Mouse (Mus musculus): ENCODE results near the gene Ncoa3. TPM values are rescaled to one million over a fixed set of nuclear protein-coding genes. Genes with fewer than 3 reads are reported as not detected.

The Ncoa3 gene
- polyA plus RNA-seq, 1 experiment from 2014 or later = 20.4 TPM

DNA sequence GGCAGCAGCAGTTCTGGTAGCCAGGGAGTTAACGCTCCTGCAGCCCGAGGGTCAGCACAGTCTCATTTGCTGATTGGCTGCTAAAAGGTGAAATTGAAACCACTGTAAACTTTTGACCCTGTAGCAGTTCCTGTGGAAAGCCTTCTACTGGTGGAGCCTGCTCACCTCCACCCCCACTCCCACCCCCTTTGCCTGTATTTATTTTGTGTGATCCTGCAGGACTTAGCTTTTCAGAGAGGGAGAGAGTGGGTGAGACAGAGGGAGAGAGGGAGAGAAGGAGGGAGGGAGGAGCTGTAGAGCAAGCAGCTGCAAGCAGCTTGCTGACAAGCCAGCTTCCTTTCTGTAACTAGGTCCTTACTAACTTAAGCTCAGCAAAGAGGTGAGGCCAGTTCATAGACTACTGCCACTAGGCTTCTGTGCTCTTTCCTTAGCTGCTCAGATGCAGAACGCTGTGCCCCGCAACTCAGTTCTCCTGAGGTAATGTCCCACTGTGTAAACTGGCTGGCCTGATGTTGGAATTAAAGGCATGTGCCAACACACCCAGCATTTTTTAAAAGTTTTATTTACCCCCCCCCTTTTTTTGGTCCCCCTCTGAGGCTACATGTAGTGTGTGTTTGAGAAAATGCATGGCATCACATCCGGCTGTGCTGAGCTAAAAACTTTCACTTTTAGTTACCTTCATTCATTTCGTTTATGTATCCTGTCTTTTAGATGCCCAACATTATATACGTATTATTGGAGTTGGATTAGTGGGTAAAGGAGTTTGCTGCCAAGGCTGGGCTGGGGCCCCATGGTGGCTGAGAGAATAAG is 38.9 kb downstream of the Ncoa3 start:
- peak; percentile 69 for DNase-seq (ENCODE audit: low spot score)

DNA sequence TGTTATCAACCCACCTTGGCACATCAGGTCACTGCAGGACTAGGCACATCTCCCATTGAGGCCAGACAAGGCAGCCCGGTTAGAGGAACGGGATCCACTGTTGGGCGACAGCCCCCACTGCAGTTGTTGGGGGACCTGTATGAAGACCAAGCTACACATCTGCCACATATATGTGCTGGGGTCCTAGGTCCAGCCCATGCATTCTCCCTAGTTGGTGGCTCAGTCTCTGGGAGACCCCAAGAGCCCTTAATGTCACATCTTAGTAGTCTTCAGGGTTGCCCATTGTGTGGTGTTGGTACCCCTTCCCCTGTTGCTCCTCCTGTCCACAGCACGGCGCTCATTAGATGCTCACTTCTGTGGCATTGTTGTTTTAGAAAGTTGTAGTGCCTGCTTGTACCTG is 40.2 kb downstream of the Ncoa3 start:
- DNase-seq (ENCODE audit: low spot score) = no peak

DNA sequence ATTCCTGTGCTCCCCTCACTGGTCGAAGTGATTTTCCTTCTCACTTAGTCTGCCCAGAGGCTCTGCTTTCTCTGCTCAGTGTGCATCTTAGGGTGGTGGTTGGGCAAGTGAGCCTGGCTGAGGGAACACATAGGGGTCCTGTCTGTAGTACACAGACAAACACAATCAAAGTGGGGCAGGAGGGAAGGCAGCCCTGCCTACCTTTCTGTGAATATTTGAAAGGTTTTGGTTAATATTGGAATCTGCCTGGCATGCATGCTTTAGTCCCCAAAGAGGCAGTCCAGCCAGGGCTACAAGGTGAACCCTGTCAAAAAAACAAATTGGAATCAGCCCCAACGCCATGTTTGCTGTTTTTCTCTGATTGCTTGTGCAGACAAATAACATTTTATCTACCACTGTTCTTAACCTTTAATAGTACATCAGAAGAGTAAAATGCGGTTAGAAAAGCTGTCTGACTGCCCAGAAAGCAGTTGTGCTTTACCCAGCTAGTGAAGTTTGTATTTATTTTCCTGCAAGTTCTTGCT is 42.6 kb downstream of the Ncoa3 start:
- DNase-seq (ENCODE audit: low spot score) = no peak

DNA sequence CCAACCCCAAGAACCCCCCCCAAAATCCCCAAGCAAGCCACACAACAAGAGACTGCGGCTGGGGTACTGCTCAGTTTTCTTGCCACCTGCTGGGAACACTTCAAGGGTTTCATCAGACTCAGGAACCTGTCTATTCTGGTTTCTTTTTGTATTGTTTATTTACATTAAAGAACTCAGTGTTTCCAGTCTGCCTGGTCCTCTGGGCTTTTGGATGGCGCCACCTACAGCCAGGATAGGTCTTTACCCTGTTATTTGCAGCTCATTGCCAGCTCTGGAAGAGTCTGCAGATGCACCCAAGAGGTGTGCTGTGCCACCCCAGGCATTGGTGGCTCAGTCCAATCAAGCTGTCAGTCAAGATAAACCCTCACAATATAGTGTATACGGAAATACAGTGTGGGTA is 43.3 kb downstream of the Ncoa3 start:
- DNase-seq (ENCODE audit: low spot score) = peak; percentile 87

DNA sequence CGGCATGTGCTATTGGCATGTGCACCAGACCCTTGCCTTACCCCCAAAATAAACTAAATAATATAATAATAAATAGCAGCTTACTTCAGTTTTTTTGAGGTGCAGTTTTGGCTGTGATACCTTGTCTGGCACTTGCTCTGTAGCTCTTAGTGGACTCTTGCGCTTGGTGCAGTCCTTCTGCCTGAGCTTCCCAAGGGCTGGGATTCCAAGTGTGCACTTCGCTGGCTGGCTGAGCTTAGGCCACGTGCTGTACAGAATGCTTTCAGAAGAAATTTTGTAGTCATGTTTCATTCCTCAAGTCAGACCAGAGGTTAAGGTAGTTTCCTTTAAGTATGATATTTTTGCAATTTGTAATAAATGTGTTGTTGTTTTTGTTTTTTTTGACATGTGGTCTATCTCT is 47.2 kb downstream of the Ncoa3 start:
- no peak for DNase-seq (ENCODE audit: low spot score)

DNA sequence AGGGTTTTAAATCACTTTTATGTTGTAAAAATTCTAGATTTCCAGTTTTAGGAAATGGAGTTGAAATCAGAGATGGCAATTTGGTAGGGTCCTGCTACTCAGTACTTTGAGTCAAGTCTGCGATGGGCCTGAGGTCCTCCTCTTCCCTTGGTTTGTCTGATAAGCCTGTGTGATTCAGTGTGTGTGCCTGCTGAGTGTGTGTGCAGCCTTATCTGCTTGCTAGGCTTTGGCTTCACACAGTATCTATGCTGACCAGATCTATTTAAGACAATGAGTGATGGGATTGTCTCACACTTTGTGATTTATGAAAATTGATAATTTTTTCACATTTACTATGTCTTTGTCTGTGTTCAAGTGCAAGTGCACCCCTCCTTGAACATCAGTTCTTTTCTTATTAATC is 50.1 kb downstream of the Ncoa3 start:
- DNase-seq (ENCODE audit: low spot score) = no peak

DNA sequence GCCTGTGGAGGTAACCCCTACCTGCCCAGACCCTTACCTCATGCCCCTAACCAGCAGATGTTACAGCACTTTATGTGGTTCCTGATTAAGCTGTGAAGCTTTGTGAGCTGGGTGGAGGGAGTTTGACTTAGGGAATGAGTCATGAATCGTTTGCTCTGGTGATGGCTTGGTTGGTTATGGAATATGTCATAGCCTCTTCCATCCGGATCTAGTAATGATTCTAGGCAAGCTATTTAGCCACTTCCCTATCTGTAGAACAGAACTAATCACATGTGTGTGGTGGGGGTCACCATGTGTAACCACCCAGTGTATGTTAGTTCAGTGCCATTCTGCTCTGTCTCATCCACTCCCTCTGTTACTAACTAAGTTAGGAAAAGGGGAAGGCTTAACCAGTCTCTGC is 52.6 kb downstream of the Ncoa3 start:
- DNase-seq (ENCODE audit: low spot score) = no peak

DNA sequence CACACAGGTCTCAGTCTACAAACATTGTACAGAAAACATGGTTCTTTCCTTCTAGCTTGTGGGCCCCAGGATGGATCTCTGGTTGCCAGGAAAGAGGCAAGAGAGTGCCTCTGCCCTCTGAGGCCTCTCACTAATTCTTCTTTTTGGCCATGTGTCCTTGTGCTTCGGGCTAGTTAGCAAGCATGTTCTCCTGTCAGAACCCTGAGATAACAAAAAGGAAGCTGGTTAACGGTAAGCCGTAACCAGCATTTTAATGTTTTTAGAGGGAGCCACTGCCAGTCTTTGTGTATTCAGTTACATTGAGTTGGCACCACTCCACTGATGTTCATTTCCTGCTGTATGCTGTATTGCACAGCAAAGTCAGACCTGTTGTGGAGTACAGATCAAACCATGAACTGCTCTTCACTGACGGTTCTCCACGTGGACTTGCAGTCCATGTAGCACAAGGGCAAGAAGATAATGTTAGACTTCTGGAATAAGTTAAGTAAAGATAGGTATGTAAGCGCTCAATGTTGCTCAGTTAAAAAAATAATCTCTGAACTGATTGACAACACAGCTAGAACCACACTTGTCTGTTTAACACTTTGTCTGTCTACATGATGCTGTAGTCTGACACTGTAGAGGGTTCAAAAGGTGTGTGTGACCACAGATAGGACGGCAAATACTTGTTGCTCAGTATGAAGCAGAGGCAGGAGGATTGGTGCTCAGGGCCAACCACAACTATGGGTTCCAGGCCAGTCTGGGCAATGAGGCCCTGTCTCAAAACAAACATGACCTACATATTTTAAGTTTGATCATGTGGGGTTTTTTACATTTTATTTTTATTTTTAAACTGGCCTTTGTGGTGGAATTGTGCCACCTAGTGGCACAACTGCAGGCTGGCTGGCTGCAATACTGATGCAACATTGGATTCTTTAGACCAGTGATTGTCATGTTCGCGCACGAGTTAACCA is 53.4 kb downstream of the Ncoa3 start:
- peak; percentile 60 for DNase-seq (ENCODE audit: low spot score)

DNA sequence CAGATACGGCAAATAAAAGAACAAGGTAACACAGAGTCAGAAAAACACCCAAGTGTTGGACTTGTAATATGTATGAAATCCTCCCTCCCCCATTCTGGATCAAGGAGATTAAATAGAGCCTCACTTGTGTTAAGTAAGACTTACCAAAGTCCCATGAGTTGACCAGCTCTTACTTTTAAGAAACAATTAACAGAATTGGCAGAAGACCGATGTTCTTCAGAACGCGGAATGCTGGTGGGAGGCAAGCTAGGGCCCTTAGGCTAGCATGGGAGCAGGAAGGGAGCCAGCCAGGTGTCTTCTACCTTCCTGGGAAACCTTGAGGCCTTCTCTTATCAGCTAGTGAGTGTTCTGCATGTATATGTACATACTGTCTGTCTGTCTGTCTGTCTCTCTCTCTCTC is 55.5 kb downstream of the Ncoa3 start:
- no peak for DNase-seq (ENCODE audit: low spot score)

DNA sequence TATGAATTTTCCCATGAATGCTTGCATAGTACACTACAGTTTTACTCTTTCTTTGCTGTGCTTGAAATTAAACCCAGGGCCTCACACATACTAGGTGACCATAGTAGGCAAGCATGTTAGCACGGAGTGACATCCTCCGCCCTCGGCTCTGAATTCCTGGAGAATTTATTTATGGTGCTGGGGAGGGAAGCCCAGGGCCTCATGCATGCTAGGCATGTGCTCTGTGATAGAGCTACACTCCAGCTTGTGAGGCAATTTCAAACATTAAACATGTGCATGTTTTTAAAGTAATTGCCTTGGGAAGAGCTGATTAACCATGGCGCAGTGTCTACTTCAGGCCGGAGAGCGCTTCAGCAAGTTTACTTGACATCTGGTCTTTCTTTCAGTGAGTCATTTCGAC is 56.4 kb downstream of the Ncoa3 start:
- no peak for DNase-seq (ENCODE audit: low spot score)

DNA sequence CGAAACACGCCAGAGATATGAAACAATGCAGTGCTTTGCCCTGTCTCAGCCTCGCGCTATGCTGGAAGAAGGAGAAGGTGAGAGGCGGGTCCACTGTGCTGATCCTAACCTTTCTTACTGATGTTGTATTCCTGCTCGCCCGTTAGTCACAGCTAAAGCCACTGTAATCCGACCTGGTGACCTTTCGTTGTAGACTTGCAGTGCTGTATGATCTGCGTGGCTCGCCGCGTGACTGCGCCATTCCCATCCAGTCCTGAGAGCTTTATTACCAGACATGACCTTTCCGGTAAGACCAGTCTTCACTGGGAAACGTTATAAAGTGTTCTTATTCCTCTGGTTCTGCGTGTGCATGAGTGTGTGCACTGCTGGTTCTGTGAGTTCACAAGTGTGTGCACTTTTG is 59.0 kb downstream of the Ncoa3 start:
- DNase-seq (ENCODE audit: low spot score) = no peak

DNA sequence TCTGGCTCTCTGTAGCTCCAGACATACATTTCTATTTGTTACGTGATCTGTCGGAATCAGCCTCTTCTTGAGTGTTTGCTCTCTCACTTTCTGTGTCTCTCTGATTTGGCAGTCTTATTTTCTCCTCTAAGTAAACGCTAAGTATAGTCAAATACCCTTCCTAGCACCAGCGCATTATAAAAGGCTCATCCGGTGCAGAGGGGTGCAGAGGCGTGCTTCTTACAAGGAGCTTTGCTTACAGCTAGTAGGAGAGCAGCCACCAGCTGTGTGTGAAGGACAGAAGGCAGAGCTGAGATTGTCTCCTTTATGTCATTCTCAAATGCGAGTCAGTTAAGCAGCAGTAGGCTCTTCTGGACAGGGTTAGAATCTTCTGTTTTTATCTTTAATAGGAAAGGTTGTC is 59.5 kb downstream of the Ncoa3 start:
- DNase-seq (ENCODE audit: low spot score) = no peak

DNA sequence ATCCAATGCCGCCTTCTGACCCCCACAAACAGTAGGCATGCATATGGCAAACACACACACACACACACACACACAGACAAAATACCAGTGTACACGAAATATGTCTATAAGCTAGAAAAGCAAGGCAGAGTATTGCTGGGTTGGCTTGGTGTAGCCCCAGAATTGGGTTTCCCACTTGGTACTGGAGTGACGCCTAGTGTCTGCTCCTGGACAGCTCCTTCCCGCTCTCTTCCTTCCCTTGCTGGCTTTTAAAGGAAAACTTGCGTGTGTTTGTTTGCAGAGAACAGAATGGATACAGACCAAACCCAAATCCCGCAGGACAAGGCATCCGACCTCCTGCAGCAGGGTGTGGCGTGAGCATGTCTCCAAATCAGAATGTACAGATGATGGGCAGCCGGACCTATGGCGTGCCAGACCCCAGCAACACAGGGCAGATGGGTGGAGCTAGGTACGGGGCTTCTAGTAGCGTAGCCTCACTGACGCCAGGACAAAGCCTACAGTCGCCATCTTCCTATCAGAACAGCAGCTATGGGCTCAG is 61.6 kb downstream of the Ncoa3 start:
- DNase-seq (ENCODE audit: low spot score) = no peak

DNA sequence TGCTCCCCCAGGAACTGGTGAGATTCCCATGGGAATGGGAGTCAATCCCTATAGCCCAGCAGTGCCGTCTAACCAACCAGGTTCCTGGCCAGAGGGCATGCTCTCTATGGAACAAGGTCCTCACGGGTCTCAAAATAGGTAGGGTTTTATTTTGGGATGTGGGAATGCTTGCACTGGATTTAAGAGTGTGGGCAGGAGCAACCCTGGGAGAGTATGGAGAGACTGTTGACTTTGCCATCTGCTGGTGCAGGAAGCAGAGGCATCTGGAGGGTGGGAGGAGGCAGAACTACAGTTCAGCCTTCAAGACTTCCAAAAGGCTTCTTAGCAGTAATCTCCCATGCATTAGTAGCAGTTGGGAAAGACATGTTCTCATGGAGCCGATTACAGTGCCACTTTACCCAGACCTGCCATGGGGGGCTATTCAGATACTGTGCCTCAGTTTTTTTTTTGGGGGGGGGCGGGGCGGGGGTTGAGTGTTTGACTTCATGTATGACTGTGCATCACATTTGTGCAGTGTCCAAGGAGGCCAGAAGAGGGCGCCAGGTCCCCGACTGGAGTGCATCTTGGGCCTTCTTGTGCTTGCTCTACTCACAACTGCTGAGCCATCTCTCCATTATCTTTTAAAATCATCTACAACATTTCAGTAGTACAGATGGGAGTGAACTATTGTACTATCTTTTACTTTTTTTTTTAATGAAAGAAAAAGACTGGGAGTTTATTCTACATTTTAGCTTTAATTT is 67.4 kb downstream of the Ncoa3 start:
- DNase-seq (ENCODE audit: low spot score) = peak; percentile 41

DNA sequence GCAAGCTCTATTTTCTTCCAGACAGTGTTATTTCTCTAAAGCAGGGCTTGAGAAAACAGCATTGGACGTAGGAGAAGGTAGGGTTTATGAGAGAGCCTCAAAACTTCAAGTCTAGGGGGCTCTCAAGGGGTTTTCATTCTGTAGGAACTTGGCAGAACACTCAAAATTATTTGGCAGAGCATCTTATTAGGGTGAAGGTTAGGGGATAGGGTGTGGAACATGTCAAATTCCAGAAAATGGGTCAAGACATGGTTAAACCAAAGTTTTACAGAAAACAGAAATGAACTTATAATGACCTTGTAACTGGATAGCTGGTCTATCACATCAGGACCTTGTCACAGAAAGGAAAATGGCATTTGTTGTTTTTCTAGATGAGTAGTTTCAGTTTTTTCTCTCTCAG is 69.6 kb downstream of the Ncoa3 start:
- DNase-seq (ENCODE audit: low spot score) = no peak

DNA sequence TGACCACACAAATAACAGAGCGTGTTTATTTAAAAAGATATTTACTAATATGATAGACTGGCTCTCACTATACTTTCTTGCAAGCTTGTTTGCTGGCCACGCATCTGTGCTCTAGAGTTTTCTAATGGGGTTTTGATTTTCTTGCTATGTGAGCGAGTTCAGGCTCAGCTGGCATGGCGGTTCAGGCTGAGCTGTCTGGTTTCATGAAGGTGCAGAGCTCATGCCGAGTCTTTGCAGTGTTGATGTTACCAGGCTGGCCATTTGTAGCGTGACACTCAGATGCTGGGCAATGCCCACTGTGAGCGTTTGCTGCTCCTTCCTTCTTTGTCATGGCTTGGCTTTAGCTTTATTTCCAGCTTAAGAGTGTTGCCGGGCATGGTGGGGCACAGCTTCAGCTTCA is 70.0 kb downstream of the Ncoa3 start:
- no peak for DNase-seq (ENCODE audit: low spot score)

DNA sequence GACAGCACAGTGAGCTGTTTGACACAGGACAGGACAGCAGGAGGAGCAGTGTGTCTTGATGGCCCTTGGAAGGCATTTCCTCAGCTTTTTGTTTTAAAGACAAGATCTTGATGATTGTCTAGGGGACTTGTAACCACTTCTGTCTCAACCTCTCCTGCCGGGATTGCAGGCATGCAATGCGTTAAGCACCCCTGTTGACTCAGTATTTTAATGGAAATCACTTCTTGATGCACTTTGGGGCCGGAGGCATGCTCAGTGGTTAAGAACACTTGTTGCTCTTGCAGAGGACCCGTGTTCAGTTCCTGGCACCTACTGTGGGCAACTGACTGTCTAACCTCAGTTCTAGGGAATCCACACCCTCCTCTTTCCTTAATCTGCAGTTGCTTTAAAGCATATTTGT is 74.0 kb downstream of the Ncoa3 start:
- no peak for DNase-seq (ENCODE audit: low spot score)

DNA sequence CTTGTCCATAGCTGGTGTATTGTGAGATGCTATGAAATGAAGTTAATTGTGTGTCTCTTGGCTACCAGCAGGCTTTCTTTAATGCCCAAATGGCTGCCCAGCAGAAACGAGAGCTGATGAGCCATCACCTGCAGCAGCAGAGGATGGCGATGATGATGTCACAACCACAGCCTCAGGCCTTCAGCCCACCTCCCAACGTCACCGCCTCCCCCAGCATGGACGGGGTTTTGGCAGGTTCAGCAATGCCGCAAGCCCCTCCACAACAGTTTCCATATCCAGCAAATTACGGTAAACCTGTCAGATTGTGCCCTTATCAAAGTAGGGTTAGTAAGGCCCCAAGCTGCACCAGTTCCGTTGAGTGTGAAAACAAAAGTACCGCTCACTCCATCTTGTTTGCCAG is 75.8 kb downstream of the Ncoa3 start:
- DNase-seq (ENCODE audit: low spot score) = no peak

DNA sequence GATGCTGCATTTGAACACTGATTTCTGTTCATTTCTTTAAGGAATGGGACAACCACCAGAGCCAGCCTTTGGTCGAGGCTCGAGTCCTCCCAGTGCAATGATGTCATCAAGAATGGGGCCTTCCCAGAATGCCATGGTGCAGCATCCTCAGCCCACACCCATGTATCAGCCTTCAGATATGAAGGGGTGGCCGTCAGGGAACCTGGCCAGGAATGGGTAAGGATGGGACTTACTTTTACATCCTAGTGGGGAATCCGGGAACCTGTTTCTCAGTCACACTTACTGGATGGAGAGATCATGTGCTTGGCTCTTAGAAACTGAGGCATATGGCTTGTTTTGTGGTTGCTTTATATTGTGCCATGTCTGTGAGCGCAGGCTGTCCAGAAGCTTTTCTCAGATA is 76.7 kb downstream of the Ncoa3 start:
- DNase-seq (ENCODE audit: low spot score) = no peak

DNA sequence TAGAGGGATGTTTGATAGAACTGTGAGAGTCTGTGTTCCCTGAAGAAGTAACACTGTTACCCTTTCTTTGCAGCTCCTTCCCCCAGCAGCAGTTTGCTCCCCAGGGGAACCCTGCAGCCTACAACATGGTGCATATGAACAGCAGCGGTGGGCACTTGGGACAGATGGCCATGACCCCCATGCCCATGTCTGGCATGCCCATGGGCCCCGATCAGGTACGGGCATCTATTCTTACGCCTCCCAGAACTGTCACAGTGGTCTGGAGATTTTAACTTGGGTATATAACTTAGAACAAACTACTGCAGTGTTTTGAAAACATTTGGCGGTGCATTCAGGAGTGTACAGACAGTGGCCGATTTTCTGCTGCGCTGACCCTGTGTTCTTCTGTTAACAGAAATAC is 77.3 kb downstream of the Ncoa3 start:
- DNase-seq (ENCODE audit: low spot score) = no peak

DNA sequence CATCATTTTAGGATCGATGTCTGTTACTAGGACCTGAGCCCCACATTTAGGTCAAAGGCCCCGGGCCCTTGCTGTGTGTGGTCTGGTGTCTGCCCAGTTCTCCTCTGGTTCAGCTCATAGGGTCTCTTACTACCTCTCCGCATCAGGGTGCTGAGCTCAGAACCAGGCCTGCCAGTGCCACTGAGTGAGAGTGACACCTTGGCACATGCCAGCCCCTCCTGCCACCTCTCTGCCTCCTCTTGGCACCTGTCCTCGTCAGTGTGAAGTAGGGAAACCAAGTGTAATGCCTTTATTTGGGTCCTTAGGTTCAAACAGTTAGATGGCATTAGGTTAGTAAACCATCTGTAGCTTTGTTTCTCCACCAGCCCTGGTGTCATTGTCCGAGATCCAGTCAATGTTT is 79.0 kb downstream of the Ncoa3 start:
- DNase-seq (ENCODE audit: low spot score) = no peak
